Mouse (Mus musculus): Measurements from ENCODE around the gene Pde8a.

The Pde8a gene

GRCm38 (mm10) chr7:81272908-81273307 is 59.5 kb downstream of the Pde8a start:
- no peak for DNase-seq (ENCODE audit: low spot score in 2 of 2)

- DNase-seq (ENCODE audit: low spot score in 2 of 2): no peak
Measured at GRCm38 (mm10) chr7:81278966-81279365, 65.6 kb downstream of the Pde8a start.

- DNase-seq (ENCODE audit: low spot score in 2 of 2): no peak
Measured at GRCm38 (mm10) chr7:81281240-81281639, 67.8 kb downstream of the Pde8a start.

- no peak for DNase-seq (ENCODE audit: low spot score in 2 of 2)
Measured at GRCm38 (mm10) chr7:81286456-81286855, 73.1 kb downstream of the Pde8a start.

GRCm38 (mm10) chr7:81286946-81287345 is 73.5 kb downstream of the Pde8a start:
- DNase-seq (ENCODE audit: low spot score in 2 of 2): no peak

- no peak for DNase-seq (ENCODE audit: low spot score in 2 of 2)
Measured at GRCm38 (mm10) chr7:81295169-81295568, 81.8 kb downstream of the Pde8a start.

- DNase-seq (ENCODE audit: low spot score in 2 of 2): no peak
Measured at GRCm38 (mm10) chr7:81298206-81298605, 84.8 kb downstream of the Pde8a start.

GRCm38 (mm10) chr7:81301323-81301722 is 87.9 kb downstream of the Pde8a start:
- DNase-seq (ENCODE audit: low spot score in 2 of 2): no peak

GRCm38 (mm10) chr7:81303682-81304081 is 90.3 kb downstream of the Pde8a start:
- DNase-seq (ENCODE audit: low spot score in 2 of 2): no peak

- no peak for DNase-seq (ENCODE audit: low spot score in 2 of 2)
Measured at GRCm38 (mm10) chr7:81304100-81304499, 90.7 kb downstream of the Pde8a start.

- no peak for DNase-seq (ENCODE audit: low spot score in 2 of 2)
Measured at GRCm38 (mm10) chr7:81304675-81305074, 91.3 kb downstream of the Pde8a start.

GRCm38 (mm10) chr7:81307735-81308134 is 94.3 kb downstream of the Pde8a start:
- DNase-seq (ENCODE audit: low spot score in 2 of 2): no peak

GRCm38 (mm10) chr7:81309247-81309646 is 95.9 kb downstream of the Pde8a start:
- no peak for DNase-seq (ENCODE audit: low spot score in 2 of 2)

GRCm38 (mm10) chr7:81311130-81311529 is 97.7 kb downstream of the Pde8a start:
- DNase-seq (ENCODE audit: low spot score in 2 of 2): no peak

GRCm38 (mm10) chr7:81311581-81311980 is 98.2 kb downstream of the Pde8a start:
- no peak for DNase-seq (ENCODE audit: low spot score in 2 of 2)

- no peak for DNase-seq (ENCODE audit: low spot score in 2 of 2)
Measured at GRCm38 (mm10) chr7:81315583-81315982, 102.2 kb downstream of the Pde8a start.

- DNase-seq (ENCODE audit: low spot score in 2 of 2): no peak
Measured at GRCm38 (mm10) chr7:81319749-81320148, 106.4 kb downstream of the Pde8a start.

GRCm38 (mm10) chr7:81321776-81322175 is 108.4 kb downstream of the Pde8a start:
- no peak for DNase-seq (ENCODE audit: low spot score in 2 of 2)

GRCm38 (mm10) chr7:81326043-81326442 is 112.6 kb downstream of the Pde8a start:
- DNase-seq (ENCODE audit: low spot score in 2 of 2): no peak

- DNase-seq (ENCODE audit: low spot score in 2 of 2): no peak
Measured at GRCm38 (mm10) chr7:81326859-81327258, 113.5 kb downstream of the Pde8a start.

GRCm38 (mm10) chr7:81327661-81328060 is 114.3 kb downstream of the Pde8a start:
- DNase-seq (ENCODE audit: low spot score in 2 of 2): no peak

GRCm38 (mm10) chr7:81330767-81331166 is 117.4 kb downstream of the Pde8a start:
- no peak for DNase-seq (ENCODE audit: low spot score in 2 of 2)

- no peak for DNase-seq (ENCODE audit: low spot score in 2 of 2)
Measured at GRCm38 (mm10) chr7:81331851-81332250, 118.5 kb downstream of the Pde8a start.

GRCm38 (mm10) chr7:81335705-81336431 is 122.5 kb downstream of the Pde8a start:
- no peak for DNase-seq (ENCODE audit: low spot score in 2 of 2)

Measured in frontal cortex, postnatal 25 days (tissue).